Mouse (Mus musculus) G1E (cell line): ENCODE data around the gene Dtnbp1. TPM values are rescaled to one million over a fixed set of nuclear protein-coding genes. Genes with fewer than 3 reads are reported as not detected.

Experiments
- ATAC-seq: 2 replicates; pipeline ENCODE4 v1.8.0; 2016; ENCODE audit warnings: mild to moderate bottlenecking; ENCODE audit not compliant: insufficient number of reproducible peaks, poor library complexity, low FRiP score, severe bottlenecking; ENCODE audit errors: extremely low read depth
- DNase-seq: peaks from one replicate; pipeline ENCODE4 v3.0.0; 2012; ENCODE audit warnings: low spot score
- H3K27me3 ChIP-seq: 2 replicates; pipeline ENCODE4 v1.6.1; 2012; ENCODE audit warnings: mild to moderate bottlenecking, low read length, inconsistent platforms; ENCODE audit not compliant: insufficient read depth
- H3K36me3 ChIP-seq: replicated peaks from 2 replicates; pipeline ENCODE3; 2012; ENCODE audit warnings: mild to moderate bottlenecking, inconsistent platforms
- H3K4me1 ChIP-seq: 2 replicates; pipeline ENCODE4 v1.6.1; 2012; ENCODE audit warnings: low read depth, low read length, inconsistent platforms, mixed read lengths; ENCODE audit not compliant: insufficient read depth
- H3K4me3 ChIP-seq: 2 replicates; pipeline ENCODE4 v1.5.1; 2012; ENCODE audit warnings: low read depth, mild to moderate bottlenecking, inconsistent platforms, low read length, moderate library complexity, mixed read lengths
- H3K9me3 ChIP-seq: replicated peaks from 2 replicates; pipeline ENCODE4 v1.6.1; 2012; ENCODE audit warnings: inconsistent platforms
- CTCF ChIP-seq: IDR thresholded peaks from 2 replicates; pipeline ENCODE4 v1.5.1; 2012; ENCODE audit warnings: low read depth, low read length, inconsistent platforms, mixed read lengths
- GATA1 ChIP-seq: IDR thresholded peaks from 2 replicates; pipeline ENCODE4 v1.6.1; 2012; ENCODE audit warnings: borderline replicate concordance, low read length, inconsistent platforms, mixed read lengths
- GATA2 ChIP-seq: IDR thresholded peaks from 2 replicates; pipeline ENCODE4 v1.6.1; 2012; ENCODE audit warnings: low read depth, low read length, inconsistent platforms, borderline replicate concordance
- POLR2AphosphoS5 ChIP-seq: IDR thresholded peaks from 2 replicates; pipeline ENCODE4 v1.6.1; 2012; ENCODE audit warnings: low read depth, low read length, inconsistent platforms; ENCODE audit not compliant: insufficient replicate concordance
- TAL1 ChIP-seq: conservative IDR thresholded peaks from 2 replicates; pipeline ENCODE4 v1.6.1; 2012; ENCODE audit warnings: low read depth, low read length, inconsistent platforms, mixed read lengths
- polyA plus RNA-seq: library from polyadenylated mRNA; stranded (reverse); fragments of >175 nt; gene quantifications from 2 replicates; pipeline ENCODE4 v1.2.3, GENCODE M21; 2012
- total RNA-seq, 2 experiments: library from RNA; stranded (forward) in 1 of 2; stranded (reverse) in 1 of 2; fragments of 200-1000 nt in 1 of 2; fragments of >200 nt in 1 of 2; fragmentation: Nextera tagmentation in 1 of 2; gene quantifications; 2 replicates each; pipeline ENCODE4 v1.2.3; 2014 to 2017

Dtnbp1 gene
- total and polyA plus RNA-seq, 3 experiments: 19.2 to 33.3 (median 28.2) TPM

DNA sequence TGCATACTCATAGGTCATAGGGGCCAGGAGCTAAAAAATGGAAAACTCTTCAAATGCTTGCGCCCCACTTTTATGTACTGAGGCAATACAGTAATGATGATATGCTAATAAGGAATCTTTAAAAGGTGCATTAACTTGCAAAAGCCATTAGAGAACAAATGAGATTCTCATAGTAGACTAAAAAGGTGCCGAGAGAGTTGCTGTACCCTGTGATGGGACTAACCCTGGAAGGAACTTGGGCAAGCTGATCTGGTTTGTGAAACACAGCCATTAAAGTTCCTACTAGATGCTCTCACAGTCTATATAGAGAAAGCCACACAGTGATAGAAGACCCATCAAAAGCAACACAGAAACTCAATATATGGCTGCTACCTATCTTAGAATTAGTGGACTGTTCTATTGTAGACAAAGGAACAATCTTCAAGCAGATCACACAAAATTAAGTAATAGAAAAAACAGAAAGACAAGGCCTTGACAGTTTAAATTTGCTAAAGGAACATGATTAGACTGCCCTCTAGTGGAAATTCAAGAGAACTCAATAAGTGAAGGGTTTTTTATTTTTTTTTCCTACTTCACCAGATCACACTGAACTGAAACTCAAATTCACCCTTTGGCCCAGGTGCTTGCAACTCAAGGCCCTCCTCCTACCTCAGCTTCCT lies 24.3 kb downstream of the Dtnbp1 start:
- DNase-seq: peak; percentile 10
- TF ChIP-seq CTCF: peak; percentile 14; the same call in 1 of the 2 replicates
- TF ChIP-seq GATA1: no peak
- TF ChIP-seq POLR2AphosphoS5: no peak
- no peak for TF ChIP-seq GATA2
- TF ChIP-seq TAL1: no peak
- Histone ChIP-seq H3K27me3 (no peaks in the 10 kb centered on the region), H3K9me3 (no peaks in the 10 kb centered on the region), H3K36me3 (peaks cover 46% of the 10 kb centered on the region), H3K4me3 (no peak overlapping the region), H3K4me1 (no peaks in the 10 kb centered on the region)
- no peak for ATAC-seq

DNA sequence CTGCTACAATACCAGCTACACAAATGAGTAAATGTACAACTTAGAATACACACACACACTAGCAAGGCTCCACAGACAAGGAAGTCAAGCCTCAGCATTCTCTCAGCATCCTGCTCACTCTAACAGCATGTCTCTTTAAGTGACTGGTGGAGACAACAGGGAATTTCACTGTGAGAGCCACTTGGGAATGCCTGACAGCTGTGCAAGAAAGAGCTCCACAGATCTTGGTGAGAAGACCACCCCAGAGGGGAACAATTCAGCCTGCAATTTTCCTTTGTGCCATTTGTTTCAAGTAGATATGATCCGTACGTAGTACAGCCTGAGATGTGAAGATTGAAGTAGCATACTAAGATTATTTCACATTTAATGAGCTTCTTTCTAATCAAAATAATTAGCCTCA lies 24.9 kb downstream of the Dtnbp1 start:
- no peak for ATAC-seq
- DNase-seq: no peak
- Histone ChIP-seq H3K9me3 (no peaks in the 10 kb centered on the region), H3K27me3 (no peaks in the 10 kb centered on the region), H3K4me3 (no peak overlapping the region), H3K36me3 (peaks cover 44% of the 10 kb centered on the region), H3K4me1 (no peaks in the 10 kb centered on the region)
- TF ChIP-seq POLR2AphosphoS5 (no peak), GATA1 (no peak)

DNA sequence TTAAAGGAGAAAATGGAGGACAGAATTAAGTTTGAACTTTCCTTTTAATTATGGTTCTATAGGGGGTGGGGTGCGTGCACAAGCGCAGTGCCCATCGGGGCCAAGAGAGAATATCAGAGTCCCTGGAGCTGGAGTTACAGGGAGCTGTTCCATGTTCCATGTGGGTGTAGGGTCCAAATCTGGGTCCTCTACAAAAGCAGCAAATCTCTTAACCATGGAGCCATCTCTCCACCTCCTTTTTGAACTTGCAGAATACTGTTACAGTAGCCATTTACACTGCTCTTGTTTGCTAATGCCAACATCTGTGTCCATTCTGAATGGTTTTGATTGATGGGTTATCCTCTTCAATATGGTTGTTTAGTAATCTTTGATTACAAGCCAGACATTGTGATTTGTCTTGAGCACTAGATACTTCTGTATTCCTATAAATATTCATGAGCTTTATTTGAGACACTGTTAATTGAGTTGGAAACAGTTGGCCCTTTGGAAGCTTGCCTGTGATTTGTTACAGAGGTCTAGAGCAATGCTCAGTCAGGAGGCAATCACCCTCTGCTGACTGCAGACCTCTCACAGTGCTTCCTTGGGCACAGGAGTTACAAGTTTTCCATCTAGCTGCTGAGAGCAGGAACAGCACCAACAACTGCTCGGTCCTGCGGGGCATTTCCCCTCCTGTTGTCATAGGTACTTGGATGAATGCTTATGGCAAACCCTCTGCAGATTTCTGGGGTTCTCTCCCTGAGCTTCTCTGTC lies 41.2 kb downstream of the Dtnbp1 start:
- no peaks in the 10 kb centered on the region for H3K9me3 ChIP-seq
- no peaks in the 10 kb centered on the region for H3K27me3 ChIP-seq
- H3K4me3 ChIP-seq: no peak overlapping the region
- ATAC-seq: no peak
- DNase-seq: no peak
- H3K36me3 ChIP-seq: peaks cover 24% of the 10 kb centered on the region
- no peak for TF ChIP-seq POLR2AphosphoS5
- TF ChIP-seq GATA1: no peak
- no peak for TF ChIP-seq CTCF
- TF ChIP-seq TAL1: no peak
- TF ChIP-seq GATA2: no peak
- H3K4me1 ChIP-seq: no peaks in the 10 kb centered on the region

DNA sequence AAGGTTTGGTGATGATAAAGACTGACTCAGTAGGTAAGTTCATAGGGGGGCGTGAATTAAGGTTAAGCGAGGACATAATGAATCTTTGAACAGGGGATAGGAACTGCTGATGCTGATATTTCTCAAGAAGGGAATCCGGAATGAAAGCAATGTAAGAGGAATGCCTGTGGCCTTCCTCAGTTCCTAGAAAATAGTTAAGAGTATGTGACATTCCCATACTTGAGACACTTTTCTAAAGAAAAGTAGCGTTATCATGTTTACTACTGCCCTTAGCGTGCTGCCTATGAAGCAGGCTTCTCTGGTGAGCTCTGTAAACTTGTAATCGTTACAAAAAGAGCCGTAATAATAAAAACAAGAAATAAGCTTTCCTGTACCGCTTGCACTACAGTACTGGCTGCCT lies 44.9 kb downstream of the Dtnbp1 start:
- Histone ChIP-seq H3K4me3 (no peak overlapping the region), H3K36me3 (peaks cover 24% of the 10 kb centered on the region)
- ATAC-seq: no peak

DNA sequence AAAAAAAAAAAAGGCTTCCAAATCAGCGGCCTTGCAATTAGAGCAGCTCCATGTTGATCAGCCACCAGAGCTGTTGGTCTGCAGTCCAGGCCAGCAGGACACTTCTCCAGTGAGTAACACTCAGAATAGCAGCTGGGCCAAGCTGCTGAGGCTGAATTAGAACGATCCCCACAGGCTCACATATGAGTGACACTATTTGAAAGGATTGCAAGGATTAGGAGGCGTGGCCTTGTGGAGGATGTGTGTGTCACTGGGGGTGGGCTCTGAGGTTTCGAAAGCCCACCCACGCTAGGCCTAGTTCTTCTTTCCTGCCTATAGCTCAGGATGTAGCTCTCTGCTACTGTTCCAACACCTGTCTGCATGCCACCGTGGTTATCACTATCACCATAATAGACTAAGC lies 46.2 kb downstream of the Dtnbp1 start:
- TF ChIP-seq TAL1 (no peak), POLR2AphosphoS5 (no peak), GATA2 (no peak), CTCF (no peak), GATA1 (no peak)
- no peak for ATAC-seq
- Histone ChIP-seq H3K4me3 (no peak overlapping the region), H3K36me3 (peaks cover 24% of the 10 kb centered on the region), H3K4me1 (peaks cover 3% of the 10 kb centered on the region; the same call in 1 of the 2 replicates), H3K27me3 (no peaks in the 10 kb centered on the region), H3K9me3 (no peaks in the 10 kb centered on the region)
- DNase-seq: no peak

More for the DNA sequence above, 44.9 kb downstream of the Dtnbp1 start:
- Histone ChIP-seq H3K27me3 (no peaks in the 10 kb centered on the region), H3K9me3 (no peaks in the 10 kb centered on the region), H3K4me1 (peaks cover 3% of the 10 kb centered on the region; the same call in 1 of the 2 replicates)
- TF ChIP-seq POLR2AphosphoS5: no peak
- no peak for DNase-seq

DNA sequence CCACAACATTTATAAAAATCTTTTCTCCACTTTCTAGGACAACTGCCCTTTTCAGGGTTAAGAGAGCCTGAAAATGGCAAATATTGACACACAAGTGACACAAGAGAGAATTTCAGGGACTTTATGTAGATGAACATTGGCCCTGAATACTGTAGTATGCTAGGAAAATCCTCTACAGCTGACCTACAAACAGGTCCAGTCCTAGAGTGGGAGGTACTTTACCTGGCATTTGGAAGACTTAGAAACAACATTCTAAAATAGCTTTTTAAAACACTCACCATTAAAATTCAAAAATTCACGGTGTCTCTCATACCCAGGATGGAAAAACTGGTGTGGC lies 47.7 kb downstream of the Dtnbp1 start:
- no peaks in the 10 kb centered on the region for H3K9me3 ChIP-seq

More for the DNA sequence above, 47.7 kb downstream of the Dtnbp1 start:
- DNase-seq (no peak), ATAC-seq (no peak)
- no peak overlapping the region for H3K4me3 ChIP-seq
- H3K27me3 ChIP-seq: no peaks in the 10 kb centered on the region
- TF ChIP-seq TAL1 (no peak), CTCF (no peak), GATA1 (no peak), POLR2AphosphoS5 (no peak), GATA2 (no peak)
- H3K36me3 ChIP-seq: peaks cover 24% of the 10 kb centered on the region
- peaks cover 3% of the 10 kb centered on the region; the same call in 1 of the 2 replicates for H3K4me1 ChIP-seq
